Mouse (Mus musculus): ENCODE data around the gene Zbtb37. TPM values are rescaled to one million over a fixed set of nuclear protein-coding genes. Genes with fewer than 3 reads are reported as not detected.

Gene Zbtb37
- 9.0 and 13.0 TPM in 2 replicates for polyA plus RNA-seq (2015; fragmentation: Nextera tagmentation; extraction: Ambion mirVana)

DNA sequence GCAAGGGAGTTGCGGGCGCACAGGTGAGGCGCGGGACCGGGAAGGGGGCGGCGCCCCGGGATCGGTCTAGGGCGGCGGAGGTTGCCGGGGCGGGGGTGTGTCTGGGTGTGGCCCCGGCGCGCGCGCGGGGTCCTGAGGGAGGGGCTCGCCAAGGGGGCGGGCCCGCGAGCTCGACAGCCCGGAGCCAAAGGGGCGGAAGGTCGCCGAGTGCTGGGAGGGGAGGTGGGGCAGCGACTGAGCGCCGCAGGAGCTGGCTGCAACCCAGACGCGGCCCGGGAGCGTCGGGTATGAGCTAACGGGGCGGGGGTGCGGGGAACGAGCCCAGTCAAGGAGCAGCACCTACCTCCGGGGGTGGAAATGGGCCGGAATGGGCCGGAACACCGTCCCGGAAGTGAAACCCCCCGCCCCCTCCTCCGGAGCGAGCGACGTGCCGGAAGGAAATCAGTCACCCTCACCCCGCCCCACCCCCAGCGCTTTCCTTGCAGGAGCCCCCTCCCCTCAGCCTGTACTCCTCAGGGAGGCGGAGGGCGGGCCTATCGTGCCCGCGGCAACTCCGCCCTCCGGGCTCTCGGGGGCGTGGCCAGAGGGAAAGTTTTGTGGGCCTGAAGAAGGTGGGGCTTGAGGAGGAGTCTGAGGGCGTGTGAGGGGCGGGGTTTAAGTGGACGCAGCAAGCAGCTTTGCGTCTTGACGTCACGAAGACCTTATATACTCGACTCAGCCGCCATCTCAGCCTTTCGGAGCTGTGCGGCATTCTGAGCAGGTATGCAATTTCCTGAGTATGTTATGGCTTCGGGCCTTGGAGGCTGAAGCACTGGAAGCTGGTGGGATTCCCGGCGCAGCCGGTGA, at the start of gene Zbtb37:
Gene Zbtb37 (minus strand): TSS at position 415 of the 846 bp plus-strand sequence.
- ATAC-seq (ENCODE audit: low FRiP score) = peak; percentile 96
- under 1% methylated on average over 59 of the region's 76 CpGs for WGBS
- Histone ChIP-seq H3K4me2 (peak within 1 kb of the TSS; percentile 81), H3K4me1 (peaks cover 49% of the 10 kb centered on the region), H3K27ac (replicated peaks) (peak within 1 kb of the TSS; percentile 95), H3K27me3 (replicated peaks) (no peaks in the 10 kb centered on the region), H3K9me3 (replicated peaks) (no peaks in the 10 kb centered on the region), H3K9ac (replicated peaks) (peak within 1 kb of the TSS; percentile 85), H3K36me3 (peaks cover 40% of the 10 kb centered on the region), H3K4me3 (replicated peaks) (peak within 1 kb of the TSS; percentile 77)

DNA sequence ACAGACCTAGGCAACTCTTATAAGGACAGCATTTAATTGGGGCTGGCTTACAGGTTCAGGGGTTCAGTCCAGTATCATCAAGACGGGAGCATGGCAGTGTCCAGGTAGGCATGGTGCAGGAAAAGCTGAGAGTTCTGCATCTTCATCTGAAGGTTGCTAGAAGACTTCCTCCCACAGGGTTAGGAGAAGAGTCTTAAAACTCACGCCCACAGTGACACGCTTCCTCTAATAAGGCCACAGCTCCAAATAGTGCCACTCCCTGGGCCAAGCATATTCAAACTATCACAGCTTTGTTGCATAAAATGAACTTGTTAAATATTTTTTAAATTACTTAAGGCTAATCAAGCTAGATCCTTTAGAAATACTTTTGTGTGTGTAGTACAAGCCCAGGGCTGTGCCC, 42.6 kb upstream of the Zbtb37 start:
- WGBS = 90% methylated on average over 3 of the region's 3 CpGs
- ATAC-seq (ENCODE audit: low FRiP score) = no peak

DNA sequence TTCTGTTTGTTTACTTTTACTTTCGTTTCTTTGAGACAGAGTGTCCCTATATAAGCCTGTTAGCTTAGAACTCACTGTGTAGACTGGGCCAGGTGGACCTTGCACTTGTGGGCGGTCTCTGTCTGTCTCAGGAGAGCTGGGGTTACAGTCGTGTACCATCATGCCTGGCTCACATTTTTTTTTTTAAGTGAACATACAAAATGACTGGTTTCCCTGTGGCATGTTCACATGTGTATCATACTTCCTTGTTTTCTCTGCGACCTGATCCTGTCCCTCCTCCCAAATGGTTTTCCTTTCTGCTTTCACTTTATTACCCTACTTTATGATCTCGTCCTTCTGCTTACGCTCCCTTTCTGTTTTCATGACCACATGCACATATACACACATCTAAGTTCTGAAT, 41.6 kb upstream of the Zbtb37 start:
- H3K4me2 ChIP-seq = no peak overlapping the region
- no peak overlapping the region for H3K9ac ChIP-seq (replicated peaks)
- H3K27me3 ChIP-seq (replicated peaks) = no peaks in the 10 kb centered on the region
- WGBS = 83% methylated on average over 6 of the region's 6 CpGs
- no peak overlapping the region for H3K27ac ChIP-seq (replicated peaks)
- H3K4me3 ChIP-seq (replicated peaks) = no peak overlapping the region
- H3K4me1 ChIP-seq = peaks cover 27% of the 10 kb centered on the region
- no peaks in the 10 kb centered on the region for H3K9me3 ChIP-seq (replicated peaks)
- ATAC-seq (ENCODE audit: low FRiP score) = no peak
- H3K36me3 ChIP-seq = no peaks in the 10 kb centered on the region

More for the DNA sequence above, 42.6 kb upstream of the Zbtb37 start:
- H3K27me3 ChIP-seq (replicated peaks) = no peaks in the 10 kb centered on the region
- no peak overlapping the region for H3K4me3 ChIP-seq (replicated peaks)
- no peaks in the 10 kb centered on the region for H3K36me3 ChIP-seq
- H3K9me3 ChIP-seq (replicated peaks) = no peaks in the 10 kb centered on the region
- H3K9ac ChIP-seq (replicated peaks) = no peak overlapping the region
- H3K4me1 ChIP-seq = peaks cover 17% of the 10 kb centered on the region
- H3K4me2 ChIP-seq = no peak overlapping the region
- H3K27ac ChIP-seq (replicated peaks) = no peak overlapping the region

DNA sequence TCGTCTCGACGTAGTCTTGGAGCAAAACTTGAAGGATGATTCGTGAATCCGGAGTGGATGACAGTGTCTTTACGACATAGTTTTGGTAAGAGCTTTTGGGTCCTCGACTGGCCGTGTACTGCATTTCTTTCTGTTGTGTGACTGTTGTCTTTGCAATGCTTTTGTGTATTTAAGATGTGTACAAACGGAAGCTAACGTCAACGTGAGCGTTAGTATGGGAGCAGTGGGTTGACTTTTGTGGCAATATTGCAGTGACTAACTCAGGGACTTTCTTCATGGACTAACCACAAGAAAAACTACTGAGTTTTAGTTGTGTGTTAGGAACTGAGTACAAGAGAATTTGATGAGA, 36.6 kb upstream of the Zbtb37 start:
- peak overlapping the region; percentile 71 for H3K4me3 ChIP-seq (replicated peaks)
- peaks cover 38% of the 10 kb centered on the region for H3K4me1 ChIP-seq
- peak overlapping the region; percentile 64; the same call in 1 of the 2 replicates for H3K27ac ChIP-seq (replicated peaks)
- WGBS = under 1% methylated on average over 12 of the region's 12 CpGs
- ATAC-seq (ENCODE audit: low FRiP score) = no peak
- H3K27me3 ChIP-seq (replicated peaks) = no peaks in the 10 kb centered on the region
- H3K9ac ChIP-seq (replicated peaks) = peak overlapping the region; percentile 56
- H3K4me2 ChIP-seq = peak overlapping the region; percentile 66
- no peaks in the 10 kb centered on the region for H3K9me3 ChIP-seq (replicated peaks)
- H3K36me3 ChIP-seq = no peaks in the 10 kb centered on the region

DNA sequence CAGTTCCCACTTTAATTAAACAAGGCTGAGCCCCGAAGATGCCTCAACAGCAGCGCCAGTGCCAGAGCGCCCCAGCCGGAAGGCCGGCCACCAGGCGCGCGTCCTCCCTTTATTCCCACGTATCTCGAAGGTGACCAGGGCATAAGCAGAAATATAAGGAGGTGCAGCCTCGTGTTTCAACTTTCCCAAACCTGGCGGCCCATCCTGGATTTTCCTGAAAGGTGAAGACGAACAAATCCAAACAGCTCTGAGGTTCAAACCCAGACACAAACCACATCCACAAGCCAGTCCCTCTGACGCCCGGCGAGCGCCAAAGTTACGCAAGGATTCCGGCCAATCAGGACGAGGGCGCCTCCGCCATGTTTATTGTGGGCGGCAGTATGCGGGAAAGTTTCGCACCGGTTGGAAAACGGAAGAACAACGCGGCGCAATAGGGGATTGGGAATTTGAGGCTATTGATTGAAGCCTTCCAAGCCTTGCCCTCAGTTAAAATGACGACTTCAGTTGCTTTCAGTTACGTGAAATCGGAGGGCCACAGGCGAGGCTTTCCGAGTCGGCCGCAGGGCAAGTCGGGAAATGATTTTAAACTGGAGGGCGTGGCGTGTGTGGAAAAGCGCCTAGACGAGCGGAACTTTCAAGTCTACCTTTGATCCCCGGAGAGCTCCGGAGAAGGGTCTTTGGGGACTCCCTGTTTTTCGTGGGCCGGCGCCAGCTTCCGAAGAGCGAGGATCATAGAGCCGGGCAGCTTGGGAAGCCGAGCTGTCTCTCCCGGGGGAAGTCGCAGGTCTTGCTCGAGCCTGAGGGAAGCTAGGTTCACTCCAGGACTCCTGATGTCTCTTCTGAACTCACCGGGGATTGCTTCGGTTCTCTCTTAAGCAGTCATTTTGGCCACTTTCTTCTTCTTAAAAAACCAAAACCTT, 36.0 kb upstream of the Zbtb37 start, which contains the start of the genes Dars2 and Cenpl:
Gene Dars2 (minus strand): TSS at position 307 of the 920 bp plus-strand sequence.
Gene Cenpl (plus strand): TSS at position 362 of the 920 bp plus-strand sequence.
- no peaks in the 10 kb centered on the region for H3K27me3 ChIP-seq (replicated peaks)
- peak within 1 kb of the TSS; percentile 86 for H3K27ac ChIP-seq (replicated peaks)
- no peaks in the 10 kb centered on the region for H3K9me3 ChIP-seq (replicated peaks)
- WGBS = under 1% methylated on average over 57 of the region's 57 CpGs
- peak within 1 kb of the TSS; percentile 79 for H3K9ac ChIP-seq (replicated peaks)
- peak within 1 kb of the TSS; percentile 71 for H3K4me3 ChIP-seq (replicated peaks)
- no peaks in the 10 kb centered on the region for H3K36me3 ChIP-seq
- peak; percentile 99 for ATAC-seq (ENCODE audit: low FRiP score)
- H3K4me2 ChIP-seq = peak within 1 kb of the TSS; percentile 66
- peaks cover 38% of the 10 kb centered on the region for H3K4me1 ChIP-seq

DNA sequence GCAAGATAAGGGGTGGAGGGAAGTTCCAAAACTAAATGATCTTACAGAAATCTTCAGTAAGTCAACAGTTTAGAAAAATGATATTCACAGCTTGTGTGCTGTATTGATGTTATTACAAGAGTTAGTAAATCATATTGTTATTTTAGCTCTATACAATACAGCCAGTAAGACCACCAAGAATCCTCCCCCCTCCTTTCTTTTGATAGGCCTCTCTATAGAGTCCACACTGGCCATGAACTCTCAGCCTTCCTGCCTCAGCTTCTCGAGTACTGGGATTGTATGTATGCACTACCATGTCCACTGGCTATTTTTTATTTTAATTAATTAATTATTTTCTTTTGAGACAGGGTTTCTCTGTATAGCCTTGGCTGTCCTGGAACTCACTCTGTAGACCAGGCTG, 28.7 kb upstream of the Zbtb37 start:
- 72% methylated on average over 1 of the region's 1 CpGs for WGBS

DNA sequence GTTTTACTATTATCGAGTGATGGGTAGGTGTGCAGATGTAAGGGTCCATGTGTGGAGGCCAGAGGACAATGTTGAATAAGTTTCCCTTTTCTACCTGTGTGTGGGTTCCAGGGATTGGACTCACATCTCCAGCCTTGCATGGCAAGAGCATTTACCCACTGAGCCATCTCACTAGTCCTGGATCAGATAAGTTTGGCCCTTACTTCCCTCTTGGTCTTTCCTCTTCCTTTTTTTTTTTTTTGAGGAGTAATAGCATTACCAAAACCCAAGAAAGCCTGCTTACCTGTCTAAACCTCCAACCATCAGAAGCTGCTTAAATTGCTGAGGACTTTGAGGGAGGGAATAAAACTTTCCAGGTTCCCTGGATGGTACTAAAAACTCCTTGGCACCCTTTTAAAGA, 22.5 kb upstream of the Zbtb37 start:
- no peak overlapping the region for H3K4me3 ChIP-seq (replicated peaks)
- no peaks in the 10 kb centered on the region for H3K9me3 ChIP-seq (replicated peaks)
- peaks cover 35% of the 10 kb centered on the region for H3K36me3 ChIP-seq
- 95% methylated on average over 1 of the region's 1 CpGs for WGBS
- no peaks in the 10 kb centered on the region for H3K4me1 ChIP-seq
- H3K9ac ChIP-seq (replicated peaks) = no peak overlapping the region
- H3K27ac ChIP-seq (replicated peaks) = no peak overlapping the region
- ATAC-seq (ENCODE audit: low FRiP score) = no peak
- H3K27me3 ChIP-seq (replicated peaks) = no peaks in the 10 kb centered on the region
- H3K4me2 ChIP-seq = no peak overlapping the region

More for the DNA sequence above, 28.7 kb upstream of the Zbtb37 start:
- no peak for ATAC-seq (ENCODE audit: low FRiP score)
- no peaks in the 10 kb centered on the region for H3K27me3 ChIP-seq (replicated peaks)
- no peak overlapping the region for H3K4me2 ChIP-seq
- no peak overlapping the region for H3K4me3 ChIP-seq (replicated peaks)
- no peaks in the 10 kb centered on the region for H3K4me1 ChIP-seq
- H3K9me3 ChIP-seq (replicated peaks) = no peaks in the 10 kb centered on the region
- H3K9ac ChIP-seq (replicated peaks) = no peak overlapping the region
- H3K36me3 ChIP-seq = peaks cover 14% of the 10 kb centered on the region
- H3K27ac ChIP-seq (replicated peaks) = no peak overlapping the region

DNA sequence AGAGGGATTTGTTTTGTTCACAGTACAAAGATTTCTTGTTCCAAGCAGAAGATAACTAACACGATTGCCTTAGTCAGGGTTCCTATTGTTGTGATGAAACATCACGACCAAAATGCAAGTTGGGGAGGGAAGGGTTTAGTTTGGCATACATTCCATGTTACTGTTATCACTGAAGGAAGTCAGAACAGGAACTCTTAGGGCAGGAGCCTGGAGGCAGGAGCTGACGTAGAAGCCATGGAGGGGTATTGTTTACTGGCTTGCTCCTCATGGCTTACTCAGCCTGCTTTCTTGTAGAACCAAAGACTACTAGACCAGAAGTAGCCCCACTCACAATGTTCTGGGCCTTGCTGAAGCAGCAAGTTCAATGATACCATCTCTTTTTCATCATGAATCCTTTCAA, 12.3 kb upstream of the Zbtb37 start:
- no peak overlapping the region for H3K27ac ChIP-seq (replicated peaks)
- WGBS = 92% methylated on average over 3 of the region's 3 CpGs
- no peaks in the 10 kb centered on the region for H3K4me1 ChIP-seq
- ATAC-seq (ENCODE audit: low FRiP score) = no peak
- no peak overlapping the region for H3K4me2 ChIP-seq
- no peaks in the 10 kb centered on the region for H3K27me3 ChIP-seq (replicated peaks)
- H3K9me3 ChIP-seq (replicated peaks) = no peaks in the 10 kb centered on the region
- peaks cover 43% of the 10 kb centered on the region for H3K36me3 ChIP-seq
- H3K4me3 ChIP-seq (replicated peaks) = no peak overlapping the region
- H3K9ac ChIP-seq (replicated peaks) = no peak overlapping the region

DNA sequence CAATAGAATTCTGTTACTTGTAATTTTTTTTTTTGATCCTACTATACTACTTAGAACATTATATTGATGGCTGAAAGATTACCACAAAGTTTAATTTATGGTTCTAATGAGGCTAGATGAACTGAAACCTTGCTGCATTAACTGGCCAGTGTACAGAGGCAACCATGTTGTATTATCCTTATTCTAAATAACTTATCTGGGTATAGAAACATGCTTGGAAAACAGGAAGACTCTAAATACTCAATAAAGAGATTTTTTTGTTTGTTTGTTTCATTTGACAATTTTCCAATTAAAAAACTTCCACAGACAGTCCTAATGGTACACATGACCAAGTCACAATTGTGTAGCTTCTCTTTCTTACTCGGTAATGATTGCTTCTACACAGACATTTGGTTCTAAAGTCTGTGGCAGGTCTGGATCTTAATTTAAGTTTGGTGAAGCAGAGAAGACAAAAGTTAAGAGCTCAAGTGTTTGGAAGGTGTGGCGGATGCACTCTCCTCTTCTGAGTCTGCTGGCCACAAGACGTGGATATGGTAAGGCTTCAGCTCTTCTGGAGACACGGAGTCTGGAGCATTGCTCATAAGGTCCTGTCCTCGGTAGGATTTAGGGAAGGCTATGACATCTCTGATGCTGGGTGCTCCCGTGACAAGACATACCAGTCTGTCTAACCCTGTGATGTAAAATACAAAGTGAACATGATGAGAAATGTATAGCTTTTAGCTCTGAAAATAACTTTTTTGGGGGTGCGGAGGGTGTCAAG, 6.8 kb upstream of the Zbtb37 start:
- no peaks in the 10 kb centered on the region for H3K9me3 ChIP-seq (replicated peaks)
- WGBS = 95% methylated on average over 7 of the region's 7 CpGs
- no peaks in the 10 kb centered on the region for H3K27me3 ChIP-seq (replicated peaks)
- H3K4me1 ChIP-seq = peaks cover 21% of the 10 kb centered on the region
- peaks cover 52% of the 10 kb centered on the region for H3K36me3 ChIP-seq
- no peak overlapping the region for H3K27ac ChIP-seq (replicated peaks)
- no peak overlapping the region for H3K4me2 ChIP-seq
- H3K4me3 ChIP-seq (replicated peaks) = no peak overlapping the region
- ATAC-seq (ENCODE audit: low FRiP score) = no peak
- H3K9ac ChIP-seq (replicated peaks) = no peak overlapping the region

DNA sequence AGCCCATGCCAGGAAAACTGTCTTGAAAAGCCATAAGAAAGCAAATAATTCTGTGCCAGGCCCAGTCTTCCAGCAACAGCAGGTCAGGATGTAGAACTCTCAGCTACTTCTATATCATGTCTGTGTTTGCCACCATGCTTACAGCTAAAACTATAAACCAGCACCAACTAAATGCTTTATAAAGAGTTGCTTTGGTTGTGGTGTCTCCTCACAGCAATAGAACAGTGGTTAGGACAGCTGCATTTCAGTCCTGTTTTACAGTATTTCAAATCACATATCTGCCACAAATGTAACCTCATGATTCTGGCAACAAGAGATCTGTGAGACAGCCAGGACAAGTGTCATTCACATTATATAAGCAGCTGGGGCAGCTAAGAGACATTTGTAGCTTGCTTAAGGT, 6.2 kb upstream of the Zbtb37 start:
- Histone ChIP-seq H3K4me2 (no peak overlapping the region), H3K9me3 (replicated peaks) (no peaks in the 10 kb centered on the region), H3K36me3 (peaks cover 46% of the 10 kb centered on the region), H3K27me3 (replicated peaks) (no peaks in the 10 kb centered on the region), H3K4me3 (replicated peaks) (no peak overlapping the region), H3K9ac (replicated peaks) (no peak overlapping the region), H3K4me1 (peaks cover 26% of the 10 kb centered on the region), H3K27ac (replicated peaks) (no peak overlapping the region)
- no peak for ATAC-seq (ENCODE audit: low FRiP score)

DNA sequence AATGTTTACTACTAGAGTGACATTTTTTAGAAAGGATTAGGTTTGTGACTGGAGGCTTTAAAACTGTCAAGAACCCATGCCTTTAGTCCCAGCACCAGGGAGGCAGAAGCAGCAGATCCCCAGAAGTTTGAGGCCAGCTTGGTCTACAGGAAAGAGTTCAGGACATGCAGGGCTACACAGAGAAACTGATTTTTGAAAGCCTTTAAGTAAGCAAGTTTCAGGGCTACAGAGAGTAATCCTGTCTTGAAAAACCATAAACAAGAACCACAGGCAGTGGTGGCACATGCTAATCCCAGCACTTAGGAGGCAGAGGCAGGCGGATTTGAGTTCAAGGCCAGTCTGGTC, 5.7 kb upstream of the Zbtb37 start:
- H3K36me3 ChIP-seq = peaks cover 41% of the 10 kb centered on the region
- peaks cover 26% of the 10 kb centered on the region for H3K4me1 ChIP-seq
- H3K9ac ChIP-seq (replicated peaks) = no peak overlapping the region
- H3K4me3 ChIP-seq (replicated peaks) = no peak overlapping the region
- H3K27ac ChIP-seq (replicated peaks) = no peak overlapping the region
- WGBS = 74% methylated on average over 1 of the region's 1 CpGs
- H3K9me3 ChIP-seq (replicated peaks) = no peaks in the 10 kb centered on the region
- H3K27me3 ChIP-seq (replicated peaks) = no peaks in the 10 kb centered on the region
- no peak for ATAC-seq (ENCODE audit: low FRiP score)
- H3K4me2 ChIP-seq = no peak overlapping the region
